Mouse (Mus musculus) lung, embryonic 16.5 days (tissue): ENCODE measurements at regions not wholly inside any gene's neighbourhood (a gene's known extent, or its start where the extent isn't known, plus 50 kb on each side); places are given as distances from the start of the nearest gene placed in this dataset.

Experiments
- ATAC-seq: fragments of 200-750 bp; cut with Nextera tagmentation; 2 replicates; pipeline ENCODE4 v1.8.0; 2017; ENCODE audit warnings: low read depth, mild to moderate bottlenecking, moderate library complexity
- H3K27ac ChIP-seq: fragments of 300-500 bp; sonication (generic); 2 replicates; pipeline ENCODE4 v1.5.1; 2014; ENCODE audit warnings: mild to moderate bottlenecking, control low read depth, low read length
- H3K27me3 ChIP-seq: fragments of 300-500 bp; sonication (generic); 2 replicates; pipeline ENCODE4 v1.6.1; 2014; ENCODE audit warnings: low read depth, low read length, mixed read lengths; ENCODE audit not compliant: control insufficient read depth, insufficient read depth
- H3K36me3 ChIP-seq: fragments of 300-500 bp; sonication (generic); 2 replicates; pipeline ENCODE4 v1.6.1; 2014; ENCODE audit warnings: low read length; ENCODE audit not compliant: control insufficient read depth, insufficient read depth
- H3K4me1 ChIP-seq: fragments of 300-500 bp; sonication (generic); replicated peaks from 2 replicates; pipeline ENCODE4 v1.6.1; 2014; ENCODE audit warnings: low read length, mixed read lengths; ENCODE audit not compliant: control insufficient read depth, insufficient read depth
- H3K4me2 ChIP-seq: fragments of 300-500 bp; sonication (generic); 2 replicates; pipeline ENCODE4 v1.6.1; 2014; ENCODE audit warnings: low read depth, low read length, control low read depth
- H3K4me3 ChIP-seq: fragments of 300-500 bp; sonication (generic); 2 replicates; pipeline ENCODE4 v1.5.1; 2014; ENCODE audit warnings: mild to moderate bottlenecking, low read length, control low read depth
- H3K9ac ChIP-seq: fragments of 300-500 bp; sonication (generic); 2 replicates; pipeline ENCODE4 v1.6.1; 2014; ENCODE audit warnings: low read length, control low read depth
- H3K9me3 ChIP-seq: fragments of 300-500 bp; sonication (generic); 2 replicates; pipeline ENCODE4 v1.6.1; 2016; ENCODE audit warnings: low read length; ENCODE audit not compliant: control insufficient read depth
- WGBS: fragments of 180-500 bp; shearing (Covaris S2); extraction: QIAGEN DNeasy Blood & Tissue Kit; methylation state at CpG from one replicate; pipeline ENCODE4 v1.1.7; 2014; 5-methylcytosine and 5-hydroxymethylcytosine counted together

GRCm38 (mm10) chr4:67994796-67995283 lies 959.4 kb downstream of the Brinp1 start:
- no peaks in the 10 kb centered on the region for H3K4me1 ChIP-seq
- 49% methylated on average over 7 of the region's 7 CpGs for WGBS
- no peaks in the 10 kb centered on the region for H3K36me3 ChIP-seq
- H3K4me3 ChIP-seq, result no peak overlapping the region
- no peak overlapping the region for H3K27ac ChIP-seq
- H3K9ac ChIP-seq, result no peak overlapping the region
- no peaks in the 10 kb centered on the region for H3K27me3 ChIP-seq
- H3K4me2 ChIP-seq, result no peak overlapping the region
- no peaks in the 10 kb centered on the region for H3K9me3 ChIP-seq
- ATAC-seq, result no peak

GRCm38 (mm10) chr4:67963456-67963855 lies 990.7 kb downstream of the Brinp1 start:
- Histone ChIP-seq H3K4me1 (no peaks in the 10 kb centered on the region), H3K27me3 (no peaks in the 10 kb centered on the region), H3K36me3 (no peaks in the 10 kb centered on the region), H3K27ac (no peak overlapping the region), H3K9ac (no peak overlapping the region), H3K4me3 (no peak overlapping the region), H3K9me3 (no peaks in the 10 kb centered on the region), H3K4me2 (no peak overlapping the region)
- ATAC-seq, result no peak
- WGBS, result 58% methylated on average over 1 of the region's 1 CpGs

- Histone ChIP-seq H3K4me2 (no peak overlapping the region), H3K9me3 (no peaks in the 10 kb centered on the region), H3K27me3 (no peaks in the 10 kb centered on the region), H3K27ac (no peak overlapping the region), H3K36me3 (no peaks in the 10 kb centered on the region), H3K4me3 (no peak overlapping the region), H3K9ac (no peak overlapping the region), H3K4me1 (no peaks in the 10 kb centered on the region)
- ATAC-seq, result no peak
These were observed 1006.2 kb downstream of the Brinp1 start for GRCm38 (mm10) chr4:67948000-67948399.

GRCm38 (mm10) chr4:67932481-67932880 lies 1021.7 kb downstream of the Brinp1 start:
- Histone ChIP-seq H3K4me3 (no peak overlapping the region), H3K27ac (no peak overlapping the region), H3K36me3 (no peaks in the 10 kb centered on the region), H3K9me3 (no peaks in the 10 kb centered on the region), H3K4me2 (no peak overlapping the region), H3K9ac (no peak overlapping the region), H3K4me1 (no peaks in the 10 kb centered on the region), H3K27me3 (no peaks in the 10 kb centered on the region)
- no peak for ATAC-seq
- 54% methylated on average over 2 of the region's 2 CpGs for WGBS

GRCm38 (mm10) chr4:67899109-67899508 lies 1055.1 kb downstream of the Brinp1 start:
- no peak overlapping the region for H3K9ac ChIP-seq
- no peak overlapping the region for H3K27ac ChIP-seq
- ATAC-seq, result no peak
- H3K4me1 ChIP-seq, result no peaks in the 10 kb centered on the region
- no peak overlapping the region for H3K4me3 ChIP-seq
- no peaks in the 10 kb centered on the region for H3K9me3 ChIP-seq
- H3K27me3 ChIP-seq, result no peaks in the 10 kb centered on the region
- H3K4me2 ChIP-seq, result no peak overlapping the region
- WGBS, result 49% methylated on average over 1 of the region's 1 CpGs
- no peaks in the 10 kb centered on the region for H3K36me3 ChIP-seq

- Histone ChIP-seq H3K9ac (no peak overlapping the region), H3K4me1 (no peaks in the 10 kb centered on the region), H3K36me3 (no peaks in the 10 kb centered on the region), H3K27ac (no peak overlapping the region), H3K4me2 (no peak overlapping the region), H3K27me3 (no peaks in the 10 kb centered on the region), H3K4me3 (no peak overlapping the region), H3K9me3 (no peaks in the 10 kb centered on the region)
- no peak for ATAC-seq
- 54% methylated on average over 1 of the region's 1 CpGs for WGBS
These were observed 1062.1 kb downstream of the Brinp1 start for GRCm38 (mm10) chr4:67891946-67892575.

GRCm38 (mm10) chr4:67887954-67888353 lies 1060.6 kb downstream of the Tlr4 start:
- Histone ChIP-seq H3K4me1 (no peaks in the 10 kb centered on the region), H3K4me2 (no peak overlapping the region), H3K27ac (no peak overlapping the region), H3K9ac (no peak overlapping the region), H3K36me3 (no peaks in the 10 kb centered on the region), H3K27me3 (no peaks in the 10 kb centered on the region), H3K9me3 (no peaks in the 10 kb centered on the region), H3K4me3 (no peak overlapping the region)
- ATAC-seq, result no peak

- Histone ChIP-seq H3K4me2 (no peak overlapping the region), H3K9me3 (no peaks in the 10 kb centered on the region), H3K4me3 (no peak overlapping the region), H3K27me3 (no peaks in the 10 kb centered on the region), H3K36me3 (no peaks in the 10 kb centered on the region), H3K27ac (no peak overlapping the region), H3K4me1 (no peaks in the 10 kb centered on the region), H3K9ac (no peak overlapping the region)
- no peak for ATAC-seq
These were observed 1057.8 kb downstream of the Tlr4 start for GRCm38 (mm10) chr4:67885204-67885603.

- H3K27ac ChIP-seq, result no peak overlapping the region
- no peak for ATAC-seq
- no peaks in the 10 kb centered on the region for H3K36me3 ChIP-seq
- H3K27me3 ChIP-seq, result no peaks in the 10 kb centered on the region
- no peak overlapping the region for H3K9ac ChIP-seq
- no peak overlapping the region for H3K4me3 ChIP-seq
- H3K4me2 ChIP-seq, result no peak overlapping the region
- WGBS, result 82% methylated on average over 2 of the region's 2 CpGs
- H3K4me1 ChIP-seq, result no peaks in the 10 kb centered on the region
- H3K9me3 ChIP-seq, result no peaks in the 10 kb centered on the region
These were observed 1034.8 kb downstream of the Tlr4 start for GRCm38 (mm10) chr4:67862218-67862617.

GRCm38 (mm10) chr4:67861801-67862200 lies 1034.4 kb downstream of the Tlr4 start:
- Histone ChIP-seq H3K4me3 (no peak overlapping the region), H3K9me3 (no peaks in the 10 kb centered on the region), H3K4me2 (no peak overlapping the region), H3K4me1 (no peaks in the 10 kb centered on the region), H3K36me3 (no peaks in the 10 kb centered on the region), H3K27ac (no peak overlapping the region), H3K27me3 (no peaks in the 10 kb centered on the region), H3K9ac (no peak overlapping the region)
- WGBS, result 85% methylated on average over 1 of the region's 1 CpGs
- no peak for ATAC-seq
